Mouse (Mus musculus) v-Abl transformed pro-B cells (cell line): Measurements from ENCODE around the gene Gtf2h1.

Experiments used
- in situ Hi-C, 2 experiments: fragments of 400-800 bp; cut with MboI; formaldehyde crosslinking; loops; one replicate each; pipeline ENCODE4 v1.15.1; 2025; ENCODE audit not compliant: unreplicated experiment in 2 of 2

The Gtf2h1 gene

GRCm38 (mm10) chr7:46845211-46845977, 49.5 kb downstream of the Gtf2h1 start:
- in situ Hi-C loops: loop anchor here (5.0 to 25.0 kb wide), 2 partner anchors 48 to 1333 kb away; partner anchors contain the start of genes Gtf2h1 (in 1 of the 2), Hps5 (in 1 of the 2) and Nucb1 (in 1 of the 2)

GRCm38 (mm10) chr7:46845978-46846485, 50.1 kb downstream of the Gtf2h1 start:
- in situ Hi-C loops: loop anchor here (5.0 to 25.0 kb wide), 2 partner anchors 49 to 1334 kb away; partner anchors contain the start of genes Gtf2h1 (in 1 of the 2), Hps5 (in 1 of the 2) and Nucb1 (in 1 of the 2)

- in situ Hi-C loops: loop anchor here (5.0 to 25.0 kb wide), 2 partner anchors 49 to 1334 kb away; partner anchors contain the start of genes Gtf2h1 (in 1 of the 2), Hps5 (in 1 of the 2) and Nucb1 (in 1 of the 2)
Measured at GRCm38 (mm10) chr7:46846486-46847244, 50.8 kb downstream of the Gtf2h1 start.

- in situ Hi-C loops: loop anchor here (5.0 to 25.0 kb wide), 2 partner anchors 52 to 1337 kb away; partner anchors contain the start of genes Gtf2h1 (in 1 of the 2), Hps5 (in 1 of the 2) and Nucb1 (in 1 of the 2)
Measured at GRCm38 (mm10) chr7:46849287-46849686, 53.4 kb downstream of the Gtf2h1 start.

GRCm38 (mm10) chr7:46851026-46851425, 55.1 kb downstream of the Gtf2h1 start:
- in situ Hi-C loops: no loop called here

GRCm38 (mm10) chr7:46852666-46853065, 56.8 kb downstream of the Gtf2h1 start:
- in situ Hi-C loops: no loop called here

GRCm38 (mm10) chr7:46853365-46853764, 57.5 kb downstream of the Gtf2h1 start:
- in situ Hi-C loops: no loop called here

- in situ Hi-C loops: no loop called here
Measured at GRCm38 (mm10) chr7:46855866-46856560, 60.1 kb downstream of the Gtf2h1 start.

- in situ Hi-C loops: no loop called here
Measured at GRCm38 (mm10) chr7:46857436-46857835, 61.5 kb downstream of the Gtf2h1 start.

- in situ Hi-C loops: no loop called here
Measured at GRCm38 (mm10) chr7:46859031-46859430, 63.1 kb downstream of the Gtf2h1 start.

- in situ Hi-C loops: no loop called here
Measured at GRCm38 (mm10) chr7:46860996-46861395, 65.1 kb downstream of the Gtf2h1 start, which contains the start of gene Ldhc. TSS of gene Ldhc (plus strand) at chr7:46861203.

- in situ Hi-C loops: no loop called here
Measured at GRCm38 (mm10) chr7:46871988-46872387, 76.1 kb downstream of the Gtf2h1 start.
